Mouse (Mus musculus) ovary, postnatal 14 days (tissue): Measurements from ENCODE around the gene Xpo5.

Source experiments
- DNase-seq: peaks from one replicate; pipeline ENCODE4 v3.0.0; 2022; ENCODE audit warnings: low spot score

The Xpo5 gene

GRCm38 (mm10) chr17:46203078-46203477 is 496 bp downstream of the Xpo5 start:
- DNase-seq: no peak

GRCm38 (mm10) chr17:46206676-46207075 is 4.1 kb downstream of the Xpo5 start:
- DNase-seq: no peak

GRCm38 (mm10) chr17:46210550-46210949 is 8.0 kb downstream of the Xpo5 start:
- DNase-seq: no peak

- no peak for DNase-seq
These were observed 19.0 kb downstream of the Xpo5 start for GRCm38 (mm10) chr17:46221601-46222000.

GRCm38 (mm10) chr17:46227576-46227975 is 25.0 kb downstream of the Xpo5 start:
- DNase-seq: no peak

GRCm38 (mm10) chr17:46236067-46236466 is 33.5 kb downstream of the Xpo5 start:
- no peak for DNase-seq

- no peak for DNase-seq
These were observed 34.5 kb downstream of the Xpo5 start for GRCm38 (mm10) chr17:46237079-46237478.

GRCm38 (mm10) chr17:46237480-46237879 is 34.9 kb downstream of the Xpo5 start:
- no peak for DNase-seq

GRCm38 (mm10) chr17:46239516-46240114 is 37.0 kb downstream of the Xpo5 start:
- no peak for DNase-seq

- no peak for DNase-seq
These were observed 38.9 kb downstream of the Xpo5 start for GRCm38 (mm10) chr17:46241471-46241870.

GRCm38 (mm10) chr17:46242274-46242673 is 39.7 kb downstream of the Xpo5 start:
- no peak for DNase-seq

- DNase-seq: no peak
These were observed 40.4 kb downstream of the Xpo5 start for GRCm38 (mm10) chr17:46242993-46243392.

- no peak for DNase-seq
These were observed 41.0 kb downstream of the Xpo5 start for GRCm38 (mm10) chr17:46243624-46244023.

GRCm38 (mm10) chr17:46244579-46244978 is 42.0 kb downstream of the Xpo5 start:
- DNase-seq: no peak

GRCm38 (mm10) chr17:46247512-46248188 is 45.1 kb downstream of the Xpo5 start, which contains the start of the genes Polr1c and Yipf3:
Polr1c (minus strand) TSS chr17:46248054.
Yipf3 (plus strand) TSS chr17:46248080.
- peak; percentile 88 for DNase-seq

- DNase-seq: no peak
These were observed 45.6 kb downstream of the Xpo5 start for GRCm38 (mm10) chr17:46248189-46248522.

GRCm38 (mm10) chr17:46251174-46251573 is 48.6 kb downstream of the Xpo5 start:
- DNase-seq: no peak

- no peak for DNase-seq
These were observed 50.2 kb downstream of the Xpo5 start for GRCm38 (mm10) chr17:46252571-46253451.

- DNase-seq: peak; percentile 85
These were observed 51.0 kb downstream of the Xpo5 start, which contains the start of gene Lrrc73 for GRCm38 (mm10) chr17:46253452-46254084. Lrrc73 (plus strand) TSS chr17:46253531.

GRCm38 (mm10) chr17:46254106-46254505 is 51.5 kb downstream of the Xpo5 start:
- no peak for DNase-seq

- DNase-seq: no peak
These were observed 52.6 kb downstream of the Xpo5 start for GRCm38 (mm10) chr17:46255147-46255546.
